Mouse (Mus musculus) left cerebral cortex, postnatal 36 days (tissue): ENCODE data around the gene Inha. TPM values are rescaled to one million over a fixed set of nuclear protein-coding genes. Genes with fewer than 3 reads are reported as not detected.
A peak's percentile ranks its signal among the peaks of the same experiment; 100 is the strongest.

Experiments
- DNase-seq, 2 experiments: peaks; one replicate each; pipeline ENCODE4 v3.0.0; 2021 to 2022; ENCODE audit warnings: low spot score in 2 of 2, mixed read lengths in 1 of 2
- intact Hi-C: fragments of 180-260 bp; cut with DNase I; formaldehyde crosslinking; loops from one replicate; pipeline ENCODE4 v1.15.1; 2025
- total RNA-seq, 2 experiments: library from RNA; stranded (reverse); gene quantifications; 2 replicates each; pipeline ENCODE4 v1.2.3; 2021

Inha gene
- total RNA-seq, 2 experiments from 2014 or later = 18.6 to 30.8 TPM

DNA sequence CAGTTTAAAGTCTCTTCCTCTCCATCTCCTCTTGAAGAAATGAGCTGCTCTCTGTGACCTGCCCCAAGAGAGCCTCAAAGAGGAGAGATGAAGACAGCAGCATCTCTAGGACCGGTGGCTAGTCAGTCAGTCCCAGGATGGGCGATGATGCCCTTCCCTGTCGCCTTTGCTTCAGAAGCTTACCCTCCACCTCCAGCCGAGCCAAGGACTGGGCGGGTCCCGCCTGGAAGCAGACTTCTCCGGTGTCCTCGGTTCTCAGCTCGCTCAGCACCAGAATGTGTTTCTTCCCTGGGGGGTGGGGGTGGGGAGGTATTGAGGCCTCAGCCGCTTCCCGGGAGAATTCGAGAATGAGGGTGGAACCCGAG, 19.9 kb upstream of the Inha start:
- intact Hi-C loops = loop anchor here (5.0 kb wide), 1 partner anchor 60 kb away; the partner anchor contains the start of gene Slc4a3

DNA sequence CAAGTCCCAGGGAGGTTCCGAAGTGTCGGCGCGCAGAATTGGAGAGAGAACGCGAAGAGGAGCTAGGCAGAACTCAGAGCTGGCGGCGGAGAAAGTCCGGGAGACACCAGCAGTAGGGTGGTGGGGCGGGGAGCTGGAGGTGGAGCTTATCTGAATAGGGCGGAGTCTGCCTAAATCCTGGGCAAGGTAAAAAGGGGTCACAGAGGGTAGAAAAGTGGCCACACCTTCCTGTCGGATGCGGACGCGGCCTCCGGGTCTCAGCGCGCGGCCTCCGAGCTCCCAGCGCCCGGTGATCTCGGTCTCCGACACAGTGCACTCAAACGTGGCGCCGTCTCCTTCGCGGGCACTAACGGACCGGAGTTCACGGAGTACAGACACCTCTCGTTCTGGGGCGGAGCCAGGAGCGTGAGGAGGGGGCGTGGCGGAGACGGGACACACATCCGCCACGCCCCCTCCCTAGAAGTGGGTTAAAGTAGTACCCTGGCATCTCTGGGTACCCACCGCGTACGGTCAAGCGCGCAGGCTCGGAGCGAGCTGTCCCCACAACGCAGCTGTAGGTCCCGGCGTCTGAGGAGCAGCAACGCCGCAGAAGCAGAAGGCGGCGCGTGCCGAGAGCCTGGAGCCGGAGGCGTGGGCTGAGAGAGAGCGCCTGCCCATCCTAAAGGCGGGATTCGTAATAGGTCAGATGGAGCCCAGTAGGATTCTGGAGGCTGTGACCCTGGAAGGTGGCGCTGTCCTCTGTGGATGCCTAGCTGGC, 19.3 kb upstream of the Inha start:
- DNase-seq = peak; percentile 67 to 71
- intact Hi-C loops = loop anchor here (5.0 kb wide), 1 partner anchor 60 kb away; the partner anchor contains the start of gene Slc4a3

More for the DNA sequence above, 19.9 kb upstream of the Inha start:
- DNase-seq = no peak

DNA sequence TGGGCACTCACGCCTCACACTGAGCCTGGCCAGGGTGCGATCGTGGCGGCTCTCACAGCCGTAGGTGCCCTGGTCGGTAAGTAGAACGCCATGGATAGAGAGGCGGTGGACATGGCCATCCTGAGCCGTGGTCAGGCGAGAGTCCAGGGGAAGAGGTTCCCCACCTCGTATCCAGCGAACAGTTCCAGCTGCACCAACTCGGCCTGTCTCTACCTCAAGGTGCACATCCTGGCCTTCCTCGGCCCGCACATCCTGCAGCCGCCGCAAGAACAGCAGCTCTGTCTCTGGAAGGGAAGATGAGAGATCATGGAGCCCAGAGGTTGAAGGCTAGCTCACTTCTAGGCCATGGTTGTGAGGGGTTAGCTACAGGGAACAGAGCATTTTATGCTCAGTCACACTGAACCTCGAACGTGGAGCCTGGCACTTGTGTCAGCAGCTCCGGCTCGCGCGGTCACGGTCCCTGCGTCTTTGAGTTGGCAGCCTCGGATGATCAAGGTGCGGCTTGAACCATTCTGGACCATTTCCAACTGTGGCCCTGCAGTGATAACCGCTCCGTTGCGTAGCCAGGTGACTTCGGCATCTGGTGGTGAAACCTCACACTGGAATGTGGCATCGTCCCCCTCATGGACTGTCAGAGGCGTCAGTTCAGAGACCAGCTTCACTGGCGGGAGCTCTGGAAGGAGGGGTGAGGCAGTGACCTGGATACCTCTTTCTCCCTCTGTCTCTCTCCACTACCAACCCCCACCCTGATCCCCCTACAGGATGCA, 15.9 kb upstream of the Inha start:
- intact Hi-C loops = no loop called here
- no peak for DNase-seq

DNA sequence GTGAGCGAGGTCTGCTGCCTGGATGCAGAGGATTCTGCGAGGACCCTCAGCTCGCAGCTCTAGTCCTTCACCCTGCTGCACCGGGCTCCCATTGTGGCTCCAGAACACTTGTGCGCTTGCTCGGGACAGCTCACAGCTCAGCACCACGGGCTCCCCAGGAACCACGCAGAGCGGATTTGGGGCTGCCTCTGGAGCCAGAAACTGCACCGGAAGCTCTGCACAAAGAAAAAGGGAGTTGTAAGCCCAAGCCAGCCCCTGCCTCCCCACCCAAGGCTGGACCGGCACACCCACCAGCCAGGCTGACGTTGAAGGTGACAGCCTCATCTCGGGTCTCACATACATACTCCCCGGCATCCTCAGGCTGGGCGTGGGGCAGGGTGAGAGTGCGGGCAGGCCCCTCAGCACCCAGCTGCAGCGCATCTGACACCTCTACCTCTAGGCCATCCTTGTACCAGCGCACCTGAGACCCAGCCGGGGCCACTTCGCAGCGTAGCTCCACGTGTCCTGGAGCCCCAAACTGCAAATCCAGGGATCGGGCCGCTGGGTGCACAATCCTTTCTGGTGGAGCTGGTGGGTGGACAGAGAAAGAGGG, 14.2 kb upstream of the Inha start:
- intact Hi-C loops = no loop called here
- no peak for DNase-seq

DNA sequence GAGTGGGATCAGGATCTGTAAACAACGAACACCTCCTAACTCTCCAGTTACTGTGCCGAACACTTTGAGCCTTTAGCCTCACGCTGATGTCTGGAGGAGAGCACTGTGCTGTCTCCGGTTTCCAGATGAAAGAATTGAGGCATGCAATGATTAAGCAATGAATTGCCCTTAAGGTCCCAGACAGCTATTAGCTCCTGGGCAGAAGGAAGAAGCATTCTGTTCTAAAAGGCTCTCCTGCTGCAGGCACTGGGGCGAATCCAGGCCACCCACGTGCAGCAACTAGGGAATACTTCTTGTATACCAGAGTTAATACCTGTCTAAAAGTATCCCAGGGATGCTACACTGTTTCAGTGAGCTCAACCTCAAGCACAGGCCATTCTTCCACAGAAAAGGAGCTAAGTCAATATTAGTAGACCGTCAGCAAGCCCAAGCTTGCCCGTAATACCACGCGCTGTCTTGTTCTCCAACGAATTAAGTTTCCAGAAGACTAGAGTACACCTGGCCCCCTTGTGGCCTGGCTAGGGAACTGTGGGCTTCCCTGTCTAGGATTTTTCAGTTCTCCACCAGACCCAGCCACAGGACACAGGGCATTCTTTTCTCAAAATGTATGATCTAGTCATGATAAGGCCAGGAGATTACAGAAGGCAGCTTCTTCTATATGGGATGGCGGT, 11.9 kb upstream of the Inha start:
- DNase-seq = no peak
- intact Hi-C loops = no loop called here

DNA sequence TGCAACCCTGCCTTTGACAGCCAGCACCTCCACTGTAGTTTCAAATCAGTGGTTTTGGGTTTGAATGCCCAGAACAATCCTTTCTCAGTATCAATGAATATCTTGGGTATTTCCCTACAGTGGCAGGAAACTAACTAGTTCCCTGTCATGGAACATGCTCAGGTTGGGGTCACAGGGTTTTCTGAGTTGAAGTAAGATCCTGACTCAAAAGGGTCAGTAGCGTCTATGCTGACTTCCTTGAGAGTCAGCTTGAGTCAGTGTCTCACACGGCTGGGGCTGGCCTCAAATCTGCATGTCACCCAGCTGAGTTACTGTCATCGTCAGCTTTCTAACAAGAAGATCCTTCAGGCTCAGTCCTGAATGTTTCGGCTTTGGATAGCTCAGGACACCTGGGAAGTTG, 8.0 kb upstream of the Inha start:
- DNase-seq = no peak
- intact Hi-C loops = no loop called here

DNA sequence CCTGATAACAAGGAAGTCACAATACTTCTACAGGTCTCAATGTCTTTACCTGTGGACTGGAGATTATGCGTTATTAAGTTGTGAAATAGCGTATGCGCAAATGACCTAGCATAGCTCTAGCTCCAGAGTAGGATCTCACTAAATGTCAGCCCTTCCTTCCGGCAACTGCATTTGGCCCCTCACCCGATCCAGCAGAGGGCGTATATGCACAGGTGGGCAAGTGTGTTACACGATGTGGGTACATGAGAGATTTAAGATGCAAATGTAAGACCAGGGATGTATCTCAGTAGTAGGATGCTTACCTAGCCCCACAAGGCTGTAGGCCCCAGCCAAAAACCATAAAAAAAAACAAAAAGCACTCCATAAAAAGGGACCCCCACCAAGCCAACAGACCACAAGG, 7.4 kb upstream of the Inha start:
- intact Hi-C loops = no loop called here

DNA sequence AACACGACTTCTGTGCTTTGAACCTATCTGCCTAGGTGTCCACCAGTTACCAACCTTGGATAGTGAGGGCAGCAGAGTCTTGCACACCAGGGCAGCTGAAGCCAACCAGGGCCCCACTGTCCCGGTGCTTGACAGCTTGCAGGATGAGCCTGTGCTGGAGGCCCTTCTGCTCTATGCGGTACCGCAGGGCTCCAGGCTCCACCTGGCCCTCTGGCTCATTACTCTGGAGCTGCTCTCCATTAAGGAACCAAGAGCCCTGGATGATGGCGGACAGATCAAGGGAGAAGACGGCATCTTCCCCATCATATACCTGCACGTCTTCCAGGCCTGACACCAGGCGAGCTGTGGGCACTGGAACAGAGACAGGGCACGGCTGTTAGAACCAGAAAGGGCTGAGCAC, 5.0 kb upstream of the Inha start:
- no peak for DNase-seq
- intact Hi-C loops = no loop called here

More for the DNA sequence above, 7.4 kb upstream of the Inha start:
- no peak for DNase-seq

DNA sequence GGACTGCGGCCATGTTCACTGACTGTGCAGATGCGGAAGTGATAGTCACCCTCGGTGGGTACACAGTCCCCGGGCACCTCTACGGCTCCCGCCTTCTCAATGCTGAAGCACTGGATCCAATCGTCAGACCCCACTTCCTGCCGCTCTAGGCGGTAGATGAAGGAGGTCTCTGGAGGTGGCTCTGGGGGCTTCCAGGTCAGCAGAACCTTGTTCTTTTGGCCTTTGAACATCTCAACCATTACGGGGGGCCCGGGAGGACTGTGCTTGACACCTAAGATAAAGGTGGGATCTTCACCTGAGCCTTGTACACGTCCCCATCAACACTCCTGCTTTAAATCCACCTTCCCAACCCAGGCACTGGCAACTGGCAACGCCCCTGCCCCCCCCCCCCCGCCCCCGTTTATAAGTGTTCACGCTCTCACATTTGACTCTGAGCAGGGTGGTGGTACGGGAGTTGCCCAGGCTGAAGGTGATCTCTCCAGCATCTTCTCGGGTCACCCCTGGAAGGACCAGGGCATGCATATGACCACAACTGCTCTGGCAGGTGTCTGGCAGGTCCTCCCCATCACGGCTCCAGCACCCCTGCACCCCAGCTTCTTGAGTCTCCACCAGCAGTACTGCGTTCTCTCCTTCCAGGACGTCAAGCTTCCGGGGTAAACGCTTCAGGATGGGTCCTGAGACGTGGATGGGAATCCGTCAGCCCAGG, 3.8 kb upstream of the Inha start:
- intact Hi-C loops = no loop called here
- DNase-seq = no peak

DNA sequence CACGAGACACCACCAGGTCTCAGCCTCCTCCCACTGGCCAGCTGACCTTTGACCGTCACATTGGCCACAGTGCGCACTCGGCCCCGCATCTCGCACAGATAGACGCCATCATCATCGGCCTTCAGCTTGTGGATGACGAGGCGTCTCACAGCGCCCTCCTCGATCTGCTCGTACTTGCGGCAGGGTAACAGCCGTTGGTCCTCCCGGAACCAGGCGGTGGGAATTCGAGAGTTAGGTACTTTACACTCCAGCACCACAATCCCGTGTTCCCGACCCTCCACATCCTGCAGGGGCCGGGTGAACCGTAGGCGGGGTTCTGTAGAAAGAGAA, 3.3 kb upstream of the Inha start:
- intact Hi-C loops = no loop called here
- no peak for DNase-seq

DNA sequence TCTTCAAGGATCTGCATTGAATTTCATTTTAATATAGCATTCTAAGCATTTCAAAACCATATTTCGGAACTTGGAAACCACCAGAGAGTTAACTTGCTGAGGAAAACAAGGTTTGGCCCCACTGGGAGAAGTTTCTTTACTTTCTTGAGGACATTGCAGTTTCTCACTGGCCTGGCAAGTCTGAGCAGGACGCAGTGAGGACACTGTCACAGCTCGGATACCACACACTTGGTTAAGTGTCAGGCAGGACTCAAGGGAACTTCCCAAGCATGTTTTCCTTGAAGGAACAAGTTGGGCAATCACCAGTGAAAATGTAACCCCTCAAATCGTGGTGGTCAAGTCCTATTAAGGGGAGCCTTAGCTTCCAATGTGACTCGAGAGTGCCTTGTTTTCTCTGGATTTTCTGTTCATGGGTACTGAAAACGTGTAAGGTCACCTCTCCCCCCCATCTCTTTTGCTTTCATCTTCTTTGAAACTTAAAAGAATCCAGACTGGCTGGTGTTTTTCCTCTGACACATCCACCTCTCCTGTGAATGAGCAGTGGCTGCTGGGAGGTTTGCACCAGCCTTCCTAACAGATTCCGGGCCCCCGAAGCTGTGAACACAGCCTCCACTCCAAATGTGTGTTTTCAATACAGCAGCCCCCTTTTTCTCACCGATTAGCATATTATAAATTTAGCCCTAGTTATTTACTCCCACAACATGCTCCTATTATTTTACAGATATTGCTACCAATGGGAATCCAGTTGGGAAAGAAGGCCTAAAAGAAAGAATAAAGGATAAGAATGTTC, 2.4 kb upstream of the Inha start:
- intact Hi-C loops = loop anchor here (1.0 to 5.0 kb wide), 3 partner anchors 23 to 83 kb away; partner anchors contain the start of gene Slc4a3

DNA sequence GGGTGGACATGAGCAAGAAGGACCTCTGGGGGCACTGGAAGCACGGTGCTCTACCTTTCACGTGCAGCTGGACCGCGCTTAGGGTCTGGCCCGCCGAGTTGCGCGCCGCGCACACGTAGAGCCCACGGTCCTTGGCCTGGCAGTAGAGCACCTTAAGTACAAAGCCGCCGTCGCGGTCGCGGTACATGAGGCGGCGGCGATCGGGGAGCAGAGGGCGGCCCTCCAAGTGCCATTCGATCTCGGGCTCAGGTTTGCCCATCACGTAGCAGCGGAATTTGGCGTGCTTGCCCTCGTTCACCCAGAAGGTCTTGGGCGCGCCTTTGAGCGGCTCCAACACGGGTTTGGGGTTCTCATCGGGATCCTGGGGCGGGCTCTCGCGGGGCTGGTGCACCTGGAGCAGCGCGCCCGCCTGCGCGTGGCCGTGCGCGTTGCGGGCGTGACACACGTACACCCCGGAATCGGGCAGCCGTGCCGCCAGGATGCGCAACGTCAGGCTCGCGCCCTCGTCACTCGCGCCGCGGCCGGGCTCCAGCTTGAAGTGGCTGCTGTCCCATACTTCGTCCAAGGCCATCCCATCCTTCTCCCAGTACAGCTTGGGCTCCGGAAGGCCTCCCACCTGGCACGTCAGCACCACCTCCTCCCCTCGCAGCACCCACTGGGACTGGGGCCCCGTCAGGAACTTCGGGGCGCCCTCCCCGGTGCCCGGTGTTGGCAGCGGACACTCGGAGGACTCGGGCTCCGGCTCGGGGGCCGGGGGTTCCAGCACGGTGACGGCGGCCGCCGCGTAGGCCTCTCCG, 1.5 kb upstream of the Inha start:
- peak; percentile 85 to 90 for DNase-seq
- intact Hi-C loops = loop anchor here (5.0 kb wide), 2 partner anchors 42 to 82 kb away; partner anchors contain the start of gene Slc4a3

More for the DNA sequence above, 2.4 kb upstream of the Inha start:
- DNase-seq = no peak

DNA sequence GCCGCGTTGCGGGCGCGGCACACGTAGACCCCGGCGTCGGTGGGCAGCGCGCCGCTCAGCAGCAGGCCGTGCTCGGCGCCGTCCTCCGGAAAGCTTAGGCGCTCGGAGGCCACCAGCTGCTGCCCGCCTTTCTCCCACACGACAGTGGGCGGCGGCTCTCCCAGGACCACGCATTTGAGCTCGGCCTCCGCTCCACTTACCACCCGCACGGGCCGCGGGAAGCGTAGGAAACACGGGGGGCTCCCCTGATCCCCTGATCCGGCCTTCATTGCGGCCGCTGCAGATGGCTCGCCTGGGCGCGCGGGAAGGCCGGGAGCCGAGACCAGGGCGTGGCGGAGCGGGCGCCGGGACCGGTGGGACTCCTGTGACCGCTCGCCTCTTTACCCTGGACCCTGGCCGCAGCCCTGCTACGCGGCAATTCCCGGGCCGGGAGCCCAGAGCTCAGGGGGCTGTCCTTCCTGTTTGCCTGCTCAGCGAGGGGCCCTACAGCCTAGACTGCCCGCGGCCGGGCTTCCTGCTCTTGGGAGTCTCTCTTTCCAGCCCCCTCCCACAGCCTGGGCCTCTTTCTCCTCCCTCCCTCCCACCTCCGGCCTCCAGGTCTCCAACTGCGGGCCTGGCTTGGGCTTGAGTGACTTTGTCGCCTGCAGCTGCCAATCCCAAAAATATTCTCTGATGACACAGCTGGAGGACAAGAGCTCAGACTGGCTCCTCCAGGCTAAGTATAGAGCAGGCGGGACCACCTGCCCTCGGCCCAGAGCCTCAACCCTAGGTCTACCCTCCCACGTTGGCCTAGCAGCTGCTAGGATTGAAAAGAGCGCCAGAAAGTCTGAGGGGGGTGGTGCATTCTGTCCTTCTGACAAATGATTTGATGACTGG, 683 bp upstream of the Inha start, which contains the start of gene Obsl1:
TSS of gene Obsl1 (minus strand) at position 497 of the 876 bp plus-strand sequence.
- intact Hi-C loops = loop anchor here (5.0 kb wide), 2 partner anchors 41 to 81 kb away; partner anchors contain the start of gene Slc4a3
- DNase-seq = peak; percentile 41 to 56

DNA sequence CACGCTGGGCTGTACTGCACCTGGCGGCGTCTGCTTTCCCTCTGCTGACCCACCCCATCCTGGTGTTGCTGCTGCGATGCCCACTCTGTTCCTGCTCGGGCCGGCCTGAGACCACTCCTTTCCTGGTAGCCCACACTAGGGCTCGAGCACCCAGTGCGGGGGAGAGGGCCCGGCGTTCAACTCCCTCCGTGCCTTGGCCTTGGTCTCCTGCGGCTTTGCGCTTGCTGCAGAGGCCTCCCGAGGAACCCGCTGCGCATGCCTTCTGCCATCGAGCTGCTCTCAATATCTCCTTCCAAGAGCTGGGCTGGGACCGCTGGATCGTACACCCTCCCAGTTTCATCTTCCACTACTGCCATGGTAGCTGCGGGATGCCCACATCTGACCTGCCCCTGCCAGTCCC, 2.7 kb downstream of the Inha start:
- DNase-seq = no peak
- intact Hi-C loops = loop anchor here (5.0 kb wide), 2 partner anchors 38 to 78 kb away; partner anchors contain the start of gene Slc4a3

DNA sequence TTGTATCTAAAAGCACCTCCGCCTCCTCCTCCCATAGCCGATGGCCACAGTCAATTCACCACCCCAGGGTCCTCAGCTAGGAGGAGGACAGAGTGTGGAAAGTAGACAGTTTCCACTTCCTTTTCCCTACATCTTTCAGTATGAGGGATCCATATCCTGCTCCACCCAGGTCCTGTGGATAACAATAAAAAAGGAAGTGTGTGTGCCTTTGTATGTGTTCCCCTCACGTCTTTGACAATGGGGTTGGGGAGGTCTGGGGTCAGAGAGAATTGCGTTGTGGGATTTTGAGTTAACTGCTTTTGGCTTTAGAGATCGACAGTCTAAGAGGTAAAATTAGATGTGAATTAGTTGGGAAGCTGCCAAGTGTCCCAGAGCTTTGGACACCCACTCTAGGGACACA, 3.3 kb downstream of the Inha start:
- intact Hi-C loops = no loop called here

DNA sequence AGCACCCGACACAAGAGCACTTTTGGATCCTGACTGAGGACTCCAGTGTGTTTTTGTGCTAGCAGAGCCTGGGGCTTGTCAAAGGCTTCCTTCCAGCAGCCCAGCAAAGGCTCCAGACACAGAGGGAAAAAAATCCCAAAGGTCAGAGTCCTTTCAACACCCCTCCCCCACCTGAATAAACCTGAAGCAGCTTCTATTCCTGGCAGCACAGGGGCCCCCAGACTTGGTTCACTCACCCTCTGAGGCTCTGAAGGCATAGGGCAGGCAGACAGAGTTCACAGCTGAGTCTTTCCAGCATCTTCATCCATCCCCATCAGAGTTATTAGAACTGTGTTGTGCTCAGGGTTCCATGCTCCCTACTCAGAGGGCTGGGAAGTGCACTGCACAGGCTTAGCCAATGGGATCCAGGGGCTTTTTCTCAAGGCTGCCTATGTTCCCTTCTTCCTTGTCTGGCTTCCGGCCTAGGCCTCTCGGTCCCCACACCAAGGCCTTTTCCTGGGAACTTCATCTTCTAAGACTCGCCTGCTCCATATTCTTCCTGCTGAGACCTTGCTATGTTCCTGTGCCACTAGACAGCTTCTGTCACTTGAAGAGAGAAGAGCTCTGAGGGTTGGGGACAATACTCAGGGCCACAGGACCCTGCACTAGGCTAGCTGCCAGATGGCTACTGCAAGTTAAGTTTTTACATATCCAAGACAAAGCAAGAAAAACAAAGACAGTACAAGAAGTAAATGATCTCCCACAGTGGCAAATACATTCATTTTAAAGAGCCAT, 4.7 kb downstream of the Inha start:
- intact Hi-C loops = no loop called here
- no peak for DNase-seq

More for the DNA sequence above, 3.3 kb downstream of the Inha start:
- DNase-seq = no peak
